Mouse (Mus musculus) layer of hippocampus, postnatal 36 days (tissue): ENCODE results near the gene Scamp2. TPM values are rescaled to one million over a fixed set of nuclear protein-coding genes. Genes with fewer than 3 reads are reported as not detected.

Source experiments
- DNase-seq, 2 experiments: peaks; one replicate each; pipeline ENCODE4 v3.0.0; 2022
- total RNA-seq, 2 experiments: library from RNA; stranded (reverse); gene quantifications; 2 replicates each; pipeline ENCODE4 v1.2.3; 2021

Scamp2 gene
- total RNA-seq, 2 experiments from 2014 or later = 24.6 to 25.5 TPM

GRCm38 (mm10) chr9:57594174-57594509, 33.4 kb downstream of the Scamp2 start:
- no peak for DNase-seq

- no peak for DNase-seq
Observed at GRCm38 (mm10) chr9:57597265-57597664, 36.5 kb downstream of the Scamp2 start.

- no peak for DNase-seq
Observed at GRCm38 (mm10) chr9:57597929-57598382, 37.2 kb downstream of the Scamp2 start.

- no peak for DNase-seq
Observed at GRCm38 (mm10) chr9:57598851-57599563, 38.3 kb downstream of the Scamp2 start.

- no peak for DNase-seq
Observed at GRCm38 (mm10) chr9:57600620-57601352, 40.0 kb downstream of the Scamp2 start.

GRCm38 (mm10) chr9:57601353-57601706, 40.6 kb downstream of the Scamp2 start:
- peak; percentile 62 to 76 for DNase-seq

- no peak for DNase-seq
Observed at GRCm38 (mm10) chr9:57602098-57602497, 41.4 kb downstream of the Scamp2 start.

GRCm38 (mm10) chr9:57604875-57605274, 44.1 kb downstream of the Scamp2 start:
- DNase-seq = no peak

GRCm38 (mm10) chr9:57605503-57605902, 44.8 kb downstream of the Scamp2 start:
- no peak for DNase-seq

GRCm38 (mm10) chr9:57606139-57606851, 45.6 kb downstream of the Scamp2 start, which contains the start of gene Cplx3:
Cplx3 (minus strand) TSS chr9:57606281.
- no peak for DNase-seq

- no peak for DNase-seq
Observed at GRCm38 (mm10) chr9:57609803-57610202, 49.1 kb downstream of the Scamp2 start.

- DNase-seq = no peak
Observed at GRCm38 (mm10) chr9:57610359-57610826, 49.6 kb downstream of the Scamp2 start.

- DNase-seq = no peak
Observed at GRCm38 (mm10) chr9:57612587-57612986, 51.8 kb downstream of the Scamp2 start.

- no peak for DNase-seq
Observed at GRCm38 (mm10) chr9:57613975-57614374, 53.2 kb downstream of the Scamp2 start.

GRCm38 (mm10) chr9:57614786-57615185, 54.0 kb downstream of the Scamp2 start:
- DNase-seq = no peak

- no peak for DNase-seq
Observed at GRCm38 (mm10) chr9:57617556-57618169, 56.9 kb downstream of the Scamp2 start.

- DNase-seq = no peak
Observed at GRCm38 (mm10) chr9:57618854-57619253, 58.1 kb downstream of the Scamp2 start.

GRCm38 (mm10) chr9:57620674-57621073, 59.9 kb downstream of the Scamp2 start, which contains the start of gene Lman1l:
Lman1l (minus strand) TSS chr9:57620774.
- no peak for DNase-seq

GRCm38 (mm10) chr9:57624295-57624694, 63.6 kb downstream of the Scamp2 start:
- DNase-seq = no peak

- DNase-seq = no peak
Observed at GRCm38 (mm10) chr9:57625674-57626500, 65.1 kb downstream of the Scamp2 start.

- DNase-seq = no peak
Observed at GRCm38 (mm10) chr9:57627191-57627590, 66.4 kb downstream of the Scamp2 start.

- no peak for DNase-seq
Observed at GRCm38 (mm10) chr9:57627892-57628291, 67.1 kb downstream of the Scamp2 start.
